Mouse (Mus musculus) layer of hippocampus, adult 2 months (tissue): ENCODE data around the gene Gm32802. TPM values are rescaled to one million over a fixed set of nuclear protein-coding genes. Genes with fewer than 3 reads are reported as not detected.
"Not testable (repeated sequence)": the region's sequence is repeated elsewhere in the genome, so short reads cannot be mapped to it uniquely, and the experiment has no call there.

Experiments
- DNase-seq, 2 experiments: peaks; one replicate each; pipeline ENCODE4 v3.0.0; 2022; ENCODE audit warnings: low spot score in 2 of 2
- H3K27ac ChIP-seq: fragments of 200-600 bp; 2 replicates; pipeline ENCODE4 v1.8.1; 2022
- H3K4me3 ChIP-seq: fragments of 200-600 bp; 2 replicates; pipeline ENCODE4 v1.8.1; 2022; ENCODE audit warnings: mild to moderate bottlenecking
- CTCF ChIP-seq: fragments of 200-600 bp; conservative IDR thresholded peaks from 2 replicates; pipeline ENCODE4 v1.8.1; 2022; ENCODE audit warnings: antibody characterized with exemption, mild to moderate bottlenecking, moderate library complexity
- long read RNA-seq, 2 experiments: library from polyadenylated mRNA; stranded (forward); transcript quantifications; one replicate each; pipeline ENCODE4 v2.0.0; 2021; ENCODE audit warnings: borderline mapping rate in 2 of 2
- total RNA-seq, 2 experiments: library from RNA; stranded (reverse); gene quantifications; 2 replicates each; pipeline ENCODE4 v1.2.3; 2021

Gene Gm32802
- under 1 TPM; 0.69 to 0.92 TPM for total RNA-seq
- long read RNA-seq, experiment 1 = 0 reads
- long read RNA-seq, experiment 2 = 0 reads

GRCm38 (mm10) chr10:118258388-118258787 is at the start of gene Gm32802:
Gene Gm32802, plus strand, starts transcription at chr10:118258688.
- H3K27ac ChIP-seq, DNase-seq, H3K4me3 ChIP-seq: not testable (repeated sequence)

GRCm38 (mm10) chr10:118215719-118216393 is 42.6 kb upstream of the Gm32802 start:
- H3K4me3 ChIP-seq, H3K27ac ChIP-seq, DNase-seq: not testable (repeated sequence)

GRCm38 (mm10) chr10:118227629-118228028 is 30.9 kb upstream of the Gm32802 start:
- H3K27ac ChIP-seq, H3K4me3 ChIP-seq, DNase-seq: not testable (repeated sequence)

GRCm38 (mm10) chr10:118232607-118233006 is 25.9 kb upstream of the Gm32802 start:
- H3K4me3 ChIP-seq, DNase-seq, H3K27ac ChIP-seq: not testable (repeated sequence)

GRCm38 (mm10) chr10:118240680-118241079 is 17.8 kb upstream of the Gm32802 start, which contains the start of gene Gm32717:
Gene Gm32717, minus strand, starts transcription at chr10:118240780.
- not testable (repeated sequence) for DNase-seq, H3K4me3 ChIP-seq, H3K27ac ChIP-seq

GRCm38 (mm10) chr10:118249006-118249595 is 9.4 kb upstream of the Gm32802 start:
- H3K4me3 ChIP-seq = not testable (repeated sequence)

GRCm38 (mm10) chr10:118250852-118251295 is 7.6 kb upstream of the Gm32802 start:
- peak; percentile 7 to 18 for DNase-seq
- H3K4me3 ChIP-seq = no peak overlapping the region
- H3K27ac ChIP-seq = no peak overlapping the region
- TF ChIP-seq CTCF = peak; percentile 64

More at GRCm38 (mm10) chr10:118249006-118249595, 9.4 kb upstream of the Gm32802 start:
- H3K27ac ChIP-seq = not testable (repeated sequence)
- peak; percentile 10 to 42 for DNase-seq

GRCm38 (mm10) chr10:118268812-118269211 is 10.3 kb downstream of the Gm32802 start:
- H3K4me3 ChIP-seq, DNase-seq, H3K27ac ChIP-seq: not testable (repeated sequence)

GRCm38 (mm10) chr10:118271416-118271815 is 12.9 kb downstream of the Gm32802 start:
- H3K4me3 ChIP-seq, DNase-seq, H3K27ac ChIP-seq: not testable (repeated sequence)

- not testable (repeated sequence) for H3K27ac ChIP-seq, DNase-seq, H3K4me3 ChIP-seq
These were observed 19.6 kb downstream of the Gm32802 start for GRCm38 (mm10) chr10:118278069-118278468.

- H3K4me3 ChIP-seq, DNase-seq, H3K27ac ChIP-seq: not testable (repeated sequence)
These were observed 24.1 kb downstream of the Gm32802 start for GRCm38 (mm10) chr10:118282565-118282964.

- not testable (repeated sequence) for H3K27ac ChIP-seq, DNase-seq, H3K4me3 ChIP-seq
These were observed 24.5 kb downstream of the Gm32802 start for GRCm38 (mm10) chr10:118283016-118283415.

GRCm38 (mm10) chr10:118294938-118295337 is 36.5 kb downstream of the Gm32802 start, which contains the start of gene Iltifb:
Gene Iltifb, minus strand, starts transcription at chr10:118295038.
- no peak for DNase-seq
- no peak for TF ChIP-seq CTCF
- no peak within 1 kb of the TSS for H3K27ac ChIP-seq
- no peak within 1 kb of the TSS for H3K4me3 ChIP-seq

GRCm38 (mm10) chr10:118302133-118302532 is 43.6 kb downstream of the Gm32802 start:
- DNase-seq, H3K4me3 ChIP-seq, H3K27ac ChIP-seq: not testable (repeated sequence)

Other genes starting within 250 kb of the Gm32802 start
- gene Mdm1, start 116.9 kb upstream of the Gm32802 start, total RNA-seq = 10 to 100 TPM in 1 of 2 experiments, 1 to 10 TPM in 1; 9.5 to 10.5 TPM
- gene Il22, start 53.7 kb upstream of the Gm32802 start, total RNA-seq = not detected
- gene Gm32717, start 17.9 kb upstream of the Gm32802 start, total RNA-seq = under 1 TPM; 0.69 to 0.92 TPM
- gene Iltifb, start 36.4 kb downstream of the Gm32802 start, total RNA-seq = not detected
- not detected for gene Gm9040, start 68.3 kb downstream of the Gm32802 start, total RNA-seq
- not detected for gene Gm9044, start 73.7 kb downstream of the Gm32802 start, total RNA-seq
- gene Gm9045, start 79.1 kb downstream of the Gm32802 start, total RNA-seq = not detected
- not detected for gene Gm9046, start 84.6 kb downstream of the Gm32802 start, total RNA-seq
- gene Gm9048, start 90.0 kb downstream of the Gm32802 start, total RNA-seq = not detected
- not detected for gene Gm9049, start 95.4 kb downstream of the Gm32802 start, total RNA-seq
- gene Ifng, start 182.4 kb downstream of the Gm32802 start, total RNA-seq = not detected